Mouse (Mus musculus): Measurements from ENCODE around the gene Gm10778. TPM values are rescaled to one million over a fixed set of nuclear protein-coding genes. Genes with fewer than 3 reads are reported as not detected.

The Gm10778 gene
- polyA plus RNA-seq, 1 experiment from 2014 or later: 3.6 TPM

DNA sequence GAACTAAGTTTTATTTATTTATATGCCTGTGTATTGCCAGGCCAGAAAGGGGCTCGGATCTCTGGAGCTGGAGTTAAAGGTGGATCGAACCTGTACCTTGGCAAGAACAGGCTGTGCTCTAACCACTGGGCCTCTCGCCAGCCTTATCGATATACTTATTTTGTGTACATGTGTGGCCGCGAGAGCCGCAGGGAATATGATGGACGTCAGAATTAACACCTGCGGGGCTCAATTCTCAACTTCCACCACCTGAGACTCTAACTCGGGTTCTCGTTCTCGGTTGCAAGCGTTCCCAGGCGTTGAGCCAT, 43.2 kb upstream of the Gm10778 start:
- H3K36me3 ChIP-seq (ENCODE audit: control insufficient read depth, insufficient read depth, low read length): no peaks in the 10 kb centered on the region
- peak overlapping the region; percentile 78 for H3K4me2 ChIP-seq (ENCODE audit: low read depth, low read length)
- no peaks in the 10 kb centered on the region for H3K27me3 ChIP-seq (replicated peaks; ENCODE audit: control insufficient read depth, insufficient read depth, low read length)
- peak overlapping the region; percentile 66 for H3K9ac ChIP-seq (ENCODE audit: low read depth, low read length)
- H3K27ac ChIP-seq (ENCODE audit: low read length): peak overlapping the region; percentile 94
- peaks cover 24% of the 10 kb centered on the region for H3K4me1 ChIP-seq (ENCODE audit: control insufficient read depth, insufficient read depth, low read length)
- H3K9me3 ChIP-seq (ENCODE audit: control insufficient read depth, low read length): no peaks in the 10 kb centered on the region
- 2% methylated on average over 14 of the region's 14 CpGs for WGBS
- H3K4me3 ChIP-seq (ENCODE audit: low read length): peak overlapping the region; percentile 44
- ATAC-seq: peak; percentile 5

DNA sequence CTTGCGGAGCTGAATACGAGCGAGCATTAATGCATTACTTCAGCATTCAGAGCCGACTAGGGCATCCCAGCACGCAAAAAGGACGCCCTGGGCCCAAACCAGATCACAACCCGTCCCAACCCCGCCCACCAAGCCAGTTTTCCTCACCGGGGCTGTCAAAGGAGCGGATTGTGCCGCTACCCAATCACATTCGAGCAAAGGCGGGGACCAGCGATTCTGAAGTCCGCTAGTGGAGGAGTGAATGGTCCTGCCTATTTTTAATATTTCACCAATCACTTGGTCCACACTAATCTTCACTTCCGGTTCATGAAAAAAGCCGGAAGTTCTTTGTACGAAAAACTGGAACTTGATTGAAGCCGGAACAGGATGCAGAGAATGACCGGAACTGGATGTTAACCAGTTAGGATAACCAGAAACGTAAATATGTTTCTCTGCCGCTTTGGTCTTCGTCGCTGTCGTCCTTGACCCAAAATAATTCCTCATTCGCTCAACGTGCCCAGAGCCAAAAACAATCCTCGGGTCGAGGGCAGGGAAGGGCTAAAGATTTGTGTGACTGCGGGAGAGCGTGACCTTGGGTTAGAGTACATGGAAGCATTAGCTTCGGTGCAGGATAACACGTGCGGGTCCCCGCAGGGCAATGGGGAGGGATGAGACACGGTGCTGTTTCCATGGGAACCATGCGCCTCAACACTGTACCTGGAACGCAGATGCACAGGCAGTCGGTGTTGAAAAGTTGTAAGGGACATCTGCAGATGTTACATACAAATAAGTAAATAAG, 42.7 kb upstream of the Gm10778 start, which contains the start of gene BC025920:
Gene BC025920, plus strand, starts transcription at position 297 of the 778 bp plus-strand sequence.
- ATAC-seq: peak; percentile 90

DNA sequence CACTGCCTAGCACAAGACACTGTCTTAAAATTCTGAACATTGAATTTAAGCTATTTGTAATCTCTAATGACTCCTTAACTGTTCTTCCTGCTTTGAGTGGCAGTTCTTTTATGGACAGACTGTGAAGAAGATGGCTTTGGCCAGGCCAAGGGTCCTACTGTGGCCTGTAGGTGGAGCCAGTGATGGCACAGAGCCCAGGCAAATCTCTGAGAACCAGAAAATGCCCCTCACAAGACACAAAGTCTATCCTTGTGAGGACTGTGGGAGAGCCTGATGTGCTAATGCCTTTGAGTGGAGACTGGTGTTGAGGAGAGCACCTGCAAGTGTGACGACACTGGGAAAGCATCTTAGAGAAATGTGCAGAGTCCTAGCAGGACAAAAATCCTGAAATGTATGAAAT, 40.6 kb upstream of the Gm10778 start:
- ATAC-seq: no peak
- WGBS: 85% methylated on average over 1 of the region's 1 CpGs

More for the DNA sequence above, 42.7 kb upstream of the Gm10778 start, which contains the start of gene BC025920:
- peak within 1 kb of the TSS; percentile 94 for H3K27ac ChIP-seq (ENCODE audit: low read length)
- no peaks in the 10 kb centered on the region for H3K36me3 ChIP-seq (ENCODE audit: control insufficient read depth, insufficient read depth, low read length)
- no peaks in the 10 kb centered on the region for H3K9me3 ChIP-seq (ENCODE audit: control insufficient read depth, low read length)
- peak within 1 kb of the TSS; percentile 78 for H3K4me2 ChIP-seq (ENCODE audit: low read depth, low read length)
- H3K4me1 ChIP-seq (ENCODE audit: control insufficient read depth, insufficient read depth, low read length): peaks cover 20% of the 10 kb centered on the region
- peak within 1 kb of the TSS; percentile 66 for H3K9ac ChIP-seq (ENCODE audit: low read depth, low read length)
- WGBS: under 1% methylated on average over 39 of the region's 39 CpGs
- peak within 1 kb of the TSS; percentile 48 for H3K4me3 ChIP-seq (ENCODE audit: low read length)
- H3K27me3 ChIP-seq (replicated peaks; ENCODE audit: control insufficient read depth, insufficient read depth, low read length): no peaks in the 10 kb centered on the region

DNA sequence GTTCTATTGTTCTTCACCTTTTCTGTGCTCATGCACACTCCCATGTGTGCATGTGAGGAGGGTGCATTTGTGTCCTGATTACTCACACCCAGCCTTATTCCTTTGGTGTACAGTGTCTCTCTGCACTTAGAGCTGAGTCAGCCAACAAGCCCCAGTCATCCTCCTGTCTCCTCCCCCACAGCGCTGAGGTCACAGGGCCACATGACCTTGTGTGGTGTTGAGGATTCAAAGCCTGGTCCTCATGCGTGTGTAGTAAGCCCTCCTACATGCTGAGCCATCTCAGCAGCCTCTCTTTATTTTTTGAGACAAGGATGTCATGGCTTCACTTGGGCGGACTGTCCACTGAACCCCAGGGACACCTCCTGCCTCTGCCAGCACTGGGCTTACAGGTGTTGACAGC, 36.1 kb upstream of the Gm10778 start:
- 66% methylated on average over 3 of the region's 3 CpGs for WGBS
- H3K4me3 ChIP-seq (ENCODE audit: low read length): no peak overlapping the region
- H3K4me2 ChIP-seq (ENCODE audit: low read depth, low read length): no peak overlapping the region
- H3K9ac ChIP-seq (ENCODE audit: low read depth, low read length): no peak overlapping the region
- H3K27ac ChIP-seq (ENCODE audit: low read length): no peak overlapping the region
- 0 out of 2 replicates have a peak, but pooled peaks cover 4% of the 10 kb centered on the region for H3K4me1 ChIP-seq (ENCODE audit: control insufficient read depth, insufficient read depth, low read length)
- no peak for ATAC-seq
- H3K27me3 ChIP-seq (replicated peaks; ENCODE audit: control insufficient read depth, insufficient read depth, low read length): no peaks in the 10 kb centered on the region
- H3K36me3 ChIP-seq (ENCODE audit: control insufficient read depth, insufficient read depth, low read length): no peaks in the 10 kb centered on the region
- H3K9me3 ChIP-seq (ENCODE audit: control insufficient read depth, low read length): no peaks in the 10 kb centered on the region

More for the DNA sequence above, 40.6 kb upstream of the Gm10778 start:
- Histone ChIP-seq H3K36me3 (ENCODE audit: control insufficient read depth, insufficient read depth, low read length) (no peaks in the 10 kb centered on the region), H3K9ac (ENCODE audit: low read depth, low read length) (no peak overlapping the region), H3K9me3 (ENCODE audit: control insufficient read depth, low read length) (no peaks in the 10 kb centered on the region), H3K27me3 (replicated peaks; ENCODE audit: control insufficient read depth, insufficient read depth, low read length) (no peaks in the 10 kb centered on the region), H3K4me3 (ENCODE audit: low read length) (no peak overlapping the region), H3K27ac (ENCODE audit: low read length) (no peak overlapping the region), H3K4me2 (ENCODE audit: low read depth, low read length) (no peak overlapping the region), H3K4me1 (ENCODE audit: control insufficient read depth, insufficient read depth, low read length) (peaks cover 8% of the 10 kb centered on the region; the same call in 1 of the 2 replicates)

DNA sequence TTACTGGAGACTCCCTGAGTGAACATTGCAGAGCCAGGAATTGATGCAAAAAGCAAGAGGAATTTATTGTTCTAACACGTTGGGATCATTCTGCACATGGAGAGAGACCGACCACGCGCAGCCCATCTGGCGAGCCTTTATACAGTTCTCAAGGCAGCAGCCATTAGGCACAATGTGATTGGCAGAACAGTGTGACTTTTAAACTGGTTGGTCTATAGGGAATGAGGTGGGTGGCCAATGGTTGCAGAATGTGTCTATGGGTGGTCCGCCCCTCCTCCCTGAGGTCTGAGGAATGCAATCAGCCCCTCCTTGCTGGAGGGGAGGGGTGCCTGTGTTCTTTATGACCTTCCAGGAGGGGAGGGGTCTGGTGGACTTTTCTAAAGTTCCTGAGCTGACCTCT, 33.4 kb upstream of the Gm10778 start:
- 0 out of 2 replicates have a peak, but pooled peaks cover 4% of the 10 kb centered on the region for H3K4me1 ChIP-seq (ENCODE audit: control insufficient read depth, insufficient read depth, low read length)
- no peaks in the 10 kb centered on the region for H3K27me3 ChIP-seq (replicated peaks; ENCODE audit: control insufficient read depth, insufficient read depth, low read length)
- no peak overlapping the region for H3K4me2 ChIP-seq (ENCODE audit: low read depth, low read length)
- H3K36me3 ChIP-seq (ENCODE audit: control insufficient read depth, insufficient read depth, low read length): no peaks in the 10 kb centered on the region
- no peak overlapping the region for H3K4me3 ChIP-seq (ENCODE audit: low read length)
- H3K27ac ChIP-seq (ENCODE audit: low read length): no peak overlapping the region
- H3K9me3 ChIP-seq (ENCODE audit: control insufficient read depth, low read length): peaks cover 2% of the 10 kb centered on the region; the same call in 1 of the 2 replicates
- peak; percentile 29; the same call in 1 of the 2 replicates for ATAC-seq
- 53% methylated on average over 6 of the region's 6 CpGs for WGBS
- H3K9ac ChIP-seq (ENCODE audit: low read depth, low read length): no peak overlapping the region

DNA sequence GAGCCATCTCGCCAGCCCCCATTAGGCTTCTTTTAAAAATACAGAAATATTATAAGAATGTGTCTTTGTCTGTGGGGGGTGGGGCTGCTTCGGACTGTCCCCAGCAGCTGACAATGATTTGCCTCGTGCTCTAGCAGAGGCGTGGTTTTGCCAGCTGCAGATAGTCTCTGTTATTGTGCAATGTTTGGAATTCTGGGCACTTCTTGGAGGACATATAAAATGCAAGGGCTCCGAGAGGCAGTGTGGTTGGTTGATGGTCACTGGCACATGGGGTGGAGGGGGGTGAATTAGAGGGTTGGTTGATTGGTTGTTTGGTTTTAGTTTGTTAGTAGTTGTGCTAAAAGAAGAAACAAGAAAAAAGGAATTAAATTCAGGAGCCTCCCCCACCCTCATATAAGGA, 28.9 kb upstream of the Gm10778 start:
- 76% methylated on average over 5 of the region's 5 CpGs for WGBS
- H3K27ac ChIP-seq (ENCODE audit: low read length): no peak overlapping the region
- 0 out of 2 replicates have a peak, but pooled peaks cover 17% of the 10 kb centered on the region for H3K36me3 ChIP-seq (ENCODE audit: control insufficient read depth, insufficient read depth, low read length)
- peaks cover 9% of the 10 kb centered on the region; the same call in 1 of the 2 replicates for H3K4me1 ChIP-seq (ENCODE audit: control insufficient read depth, insufficient read depth, low read length)
- no peak overlapping the region for H3K4me3 ChIP-seq (ENCODE audit: low read length)
- no peak for ATAC-seq
- no peak overlapping the region for H3K4me2 ChIP-seq (ENCODE audit: low read depth, low read length)
- H3K27me3 ChIP-seq (replicated peaks; ENCODE audit: control insufficient read depth, insufficient read depth, low read length): no peaks in the 10 kb centered on the region
- H3K9me3 ChIP-seq (ENCODE audit: control insufficient read depth, low read length): peaks cover 2% of the 10 kb centered on the region; the same call in 1 of the 2 replicates
- H3K9ac ChIP-seq (ENCODE audit: low read depth, low read length): no peak overlapping the region

DNA sequence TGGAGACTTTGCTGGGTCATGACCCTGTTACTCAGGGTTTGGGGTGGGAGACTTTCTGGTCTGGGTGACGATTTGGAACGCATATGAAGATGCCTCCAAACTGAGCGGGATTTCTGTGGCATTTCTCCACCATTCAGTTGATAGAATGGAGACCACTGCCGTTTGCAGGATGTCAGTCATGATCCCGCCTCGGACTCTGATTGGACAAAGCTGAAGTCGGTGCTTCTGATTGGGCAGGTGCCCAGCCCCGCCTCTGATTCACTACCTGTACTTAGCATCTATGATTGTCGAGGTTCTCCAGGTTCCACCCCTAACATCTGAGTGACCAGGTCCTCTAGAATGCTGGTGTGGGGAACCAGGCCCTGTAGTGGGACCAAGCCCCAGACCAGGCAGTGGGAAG, 28.1 kb upstream of the Gm10778 start:
- Histone ChIP-seq H3K4me3 (ENCODE audit: low read length) (no peak overlapping the region), H3K27me3 (replicated peaks; ENCODE audit: control insufficient read depth, insufficient read depth, low read length) (no peaks in the 10 kb centered on the region), H3K4me2 (ENCODE audit: low read depth, low read length) (no peak overlapping the region), H3K36me3 (ENCODE audit: control insufficient read depth, insufficient read depth, low read length) (0 out of 2 replicates have a peak, but pooled peaks cover 17% of the 10 kb centered on the region), H3K27ac (ENCODE audit: low read length) (no peak overlapping the region), H3K9me3 (ENCODE audit: control insufficient read depth, low read length) (peaks cover 2% of the 10 kb centered on the region; the same call in 1 of the 2 replicates), H3K9ac (ENCODE audit: low read depth, low read length) (no peak overlapping the region), H3K4me1 (ENCODE audit: control insufficient read depth, insufficient read depth, low read length) (peaks cover 8% of the 10 kb centered on the region; the same call in 1 of the 2 replicates)
- no peak for ATAC-seq
- 58% methylated on average over 9 of the region's 9 CpGs for WGBS

DNA sequence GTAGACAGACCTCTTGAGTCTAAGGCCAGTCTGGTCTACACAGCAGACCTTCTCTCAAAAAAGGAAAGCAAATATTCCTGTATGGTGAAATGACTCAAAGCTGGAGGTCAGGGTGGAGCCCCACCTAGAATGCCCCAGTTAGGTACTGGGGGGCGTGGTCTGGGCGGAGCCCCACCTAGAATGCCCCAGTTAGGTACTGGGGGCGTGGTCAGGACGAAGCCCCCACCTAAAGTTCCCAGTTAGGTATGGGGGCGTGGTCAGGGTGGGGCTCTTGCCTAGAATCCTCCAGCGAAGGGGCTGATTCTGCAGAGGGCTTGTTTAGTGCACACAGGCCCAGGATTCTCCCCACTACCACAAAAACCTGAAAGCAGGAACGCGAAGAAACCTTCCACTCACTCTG, 25.4 kb upstream of the Gm10778 start:
- Histone ChIP-seq H3K4me3 (ENCODE audit: low read length) (no peak overlapping the region), H3K9ac (ENCODE audit: low read depth, low read length) (no peak overlapping the region), H3K27ac (ENCODE audit: low read length) (no peak overlapping the region), H3K4me1 (ENCODE audit: control insufficient read depth, insufficient read depth, low read length) (peaks cover 17% of the 10 kb centered on the region), H3K4me2 (ENCODE audit: low read depth, low read length) (no peak overlapping the region), H3K9me3 (ENCODE audit: control insufficient read depth, low read length) (peaks cover 2% of the 10 kb centered on the region; the same call in 1 of the 2 replicates), H3K27me3 (replicated peaks; ENCODE audit: control insufficient read depth, insufficient read depth, low read length) (no peaks in the 10 kb centered on the region), H3K36me3 (ENCODE audit: control insufficient read depth, insufficient read depth, low read length) (0 out of 2 replicates have a peak, but pooled peaks cover 17% of the 10 kb centered on the region)
- 47% methylated on average over 8 of the region's 8 CpGs for WGBS
- ATAC-seq: no peak

DNA sequence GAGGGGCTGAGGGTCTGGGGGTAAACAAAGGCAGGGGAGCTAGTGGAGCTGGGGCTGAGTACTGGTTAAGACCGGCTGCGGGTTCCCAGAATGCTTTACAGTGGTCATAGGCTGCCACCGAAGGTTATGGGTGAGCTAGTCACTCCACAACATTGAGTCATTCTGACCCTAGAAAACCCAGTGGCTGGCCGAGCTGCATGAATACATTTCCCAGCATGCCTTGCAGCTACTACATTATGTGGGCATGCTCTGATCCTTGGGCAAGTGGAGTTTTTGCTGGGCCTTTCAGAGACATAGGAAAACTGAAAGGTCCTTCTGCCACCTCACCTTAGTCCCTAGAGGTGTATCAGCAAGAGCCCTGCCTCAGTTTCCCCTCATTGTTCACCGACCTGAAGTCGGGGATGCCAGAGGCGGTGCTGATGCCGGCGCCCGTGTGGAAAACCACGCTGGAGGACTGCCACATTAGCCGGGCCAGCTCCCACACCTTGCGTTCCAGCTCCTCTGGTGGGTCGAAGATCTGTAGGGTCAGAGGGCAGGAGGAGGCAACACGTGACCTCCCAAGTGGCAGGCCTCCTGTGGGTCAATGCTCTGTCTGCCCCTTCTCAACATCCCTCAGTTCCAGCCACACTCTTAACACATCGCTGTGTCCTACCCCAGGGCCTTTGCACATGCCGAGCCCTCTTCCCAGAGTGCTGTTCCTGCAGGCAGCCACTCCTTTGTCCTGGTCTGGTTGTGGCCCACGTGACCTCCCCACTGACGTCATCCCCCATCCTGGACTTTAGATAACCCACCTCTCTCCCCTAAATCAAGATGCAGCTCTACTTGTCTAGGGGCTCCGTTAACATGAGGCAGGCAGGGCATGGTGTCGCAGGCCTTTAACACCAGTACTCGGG, 22.5 kb upstream of the Gm10778 start:
- Histone ChIP-seq H3K4me1 (ENCODE audit: control insufficient read depth, insufficient read depth, low read length) (peaks cover 17% of the 10 kb centered on the region), H3K27ac (ENCODE audit: low read length) (peak overlapping the region; percentile 77), H3K9ac (ENCODE audit: low read depth, low read length) (peak overlapping the region; percentile 80), H3K27me3 (replicated peaks; ENCODE audit: control insufficient read depth, insufficient read depth, low read length) (no peaks in the 10 kb centered on the region), H3K4me2 (ENCODE audit: low read depth, low read length) (peak overlapping the region; percentile 86), H3K36me3 (ENCODE audit: control insufficient read depth, insufficient read depth, low read length) (0 out of 2 replicates have a peak, but pooled peaks cover 12% of the 10 kb centered on the region), H3K9me3 (ENCODE audit: control insufficient read depth, low read length) (no peaks in the 10 kb centered on the region), H3K4me3 (ENCODE audit: low read length) (peak overlapping the region; percentile 77)
- 88% methylated on average over 22 of the region's 22 CpGs for WGBS
- peak; percentile 4; the same call in 1 of the 2 replicates for ATAC-seq

Data from intestine, embryonic 16.5 days (tissue).